Comparison of ENCODE assay signal across 14 mouse cellular contexts in genomic region chr7:114459909-114460308, GRCm38 (mm10).
"Had no signal": no experiment of that assay in that cellular context is flagged by ENCODE, and none has a peak within 500 bp of the region (broad histone marks: within the 10 kb centered on the region; RNA-seq: fewer than 3 reads in every experiment).

No protein-coding gene starts in this region.

- H3K27me3 ChIP-seq: kidney, embryonic 15.5 days; limb, embryonic 15.5 days; midbrain, embryonic 12.5 days had no signal

- H3K9ac ChIP-seq: kidney, embryonic 15.5 days; limb, embryonic 15.5 days; midbrain, embryonic 12.5 days had no signal

- H3K9me3 ChIP-seq: kidney, embryonic 15.5 days; limb, embryonic 15.5 days; midbrain, embryonic 12.5 days had no signal

- ATAC-seq: inflammation-experienced regulatory T-cells, adult 6 months; midbrain, embryonic 16.5 days had no signal

- H3K4me2 ChIP-seq: kidney, embryonic 15.5 days; limb, embryonic 15.5 days; midbrain, embryonic 12.5 days had no signal

- H3K4me3 ChIP-seq: kidney, embryonic 15.5 days; left cerebral cortex, adult 2 months; limb, embryonic 15.5 days; midbrain, embryonic 12.5 days had no signal

- H3K27ac ChIP-seq: kidney, embryonic 15.5 days; left cerebral cortex, adult 2 months; limb, embryonic 15.5 days; midbrain, embryonic 12.5 days had no signal

- H3K4me1 ChIP-seq: kidney, embryonic 15.5 days; limb, embryonic 15.5 days; midbrain, embryonic 12.5 days had no signal

- DNase-seq: kidney, adult 11 months; kidney, postnatal 14 days; lung, adult 2 months; lung, postnatal 10 days; lung, postnatal 4 days; right cerebral cortex, adult 18-20 months; right cerebral cortex, postnatal 25 days; thymus, postnatal 36 days had no signal

- H3K36me3 ChIP-seq: kidney, embryonic 15.5 days; limb, embryonic 15.5 days; midbrain, embryonic 12.5 days had no signal
